Mouse (Mus musculus): ENCODE data around the gene Vmn1r126. TPM values are rescaled to one million over a fixed set of nuclear protein-coding genes. Genes with fewer than 3 reads are reported as not detected.

Gene Vmn1r126
- not detected in 2 replicates for polyA plus RNA-seq (2015; fragmentation: Nextera tagmentation; extraction: Ambion mirVana)

GRCm38 (mm10) chr7:21301367-21301766 lies at the start of gene Vmn1r126:
TSS of gene Vmn1r126 (minus strand) at chr7:21301467.

GRCm38 (mm10) chr7:21349073-21349472 lies 47.8 kb upstream of the Vmn1r126 start, which contains the start of gene Vmn1r128:
TSS of gene Vmn1r128 (plus strand) at chr7:21349373.

GRCm38 (mm10) chr7:21319761-21320160 lies 18.5 kb upstream of the Vmn1r126 start, which contains the start of gene Vmn1r127:
TSS of gene Vmn1r127 (minus strand) at chr7:21319861.

GRCm38 (mm10) chr7:21271879-21272278 lies 29.4 kb downstream of the Vmn1r126 start, which contains the start of gene Vmn1r125:
TSS of gene Vmn1r125 (plus strand) at chr7:21272179.

GRCm38 (mm10) chr7:21260517-21260916 lies 40.8 kb downstream of the Vmn1r126 start, which contains the start of gene Vmn1r124:
TSS of gene Vmn1r124 (minus strand) at chr7:21260617.

Other genes with a start within 250 kb of the Vmn1r126 start
- not detected in 2 replicates for gene Vmn1r120, start 247.7 kb downstream of the Vmn1r126 start, polyA plus RNA-seq (2015; fragmentation: Nextera tagmentation; extraction: Ambion mirVana)
- not detected in 2 replicates for gene Vmn1r121, start 203.0 kb downstream of the Vmn1r126 start, polyA plus RNA-seq (2015; fragmentation: Nextera tagmentation; extraction: Ambion mirVana)
- gene Vmn1r122, start 167.3 kb downstream of the Vmn1r126 start, polyA plus RNA-seq (2015; fragmentation: Nextera tagmentation; extraction: Ambion mirVana) = not detected in 2 replicates
- not detected in 2 replicates for gene Vmn1r123, start 139.3 kb downstream of the Vmn1r126 start, polyA plus RNA-seq (2015; fragmentation: Nextera tagmentation; extraction: Ambion mirVana)
- not detected in 2 replicates for gene Gm5157, start 111.0 kb downstream of the Vmn1r126 start, polyA plus RNA-seq (2015; fragmentation: Nextera tagmentation; extraction: Ambion mirVana)
- gene Vmn1r124, start 40.9 kb downstream of the Vmn1r126 start, polyA plus RNA-seq (2015; fragmentation: Nextera tagmentation; extraction: Ambion mirVana) = not detected in 2 replicates
- gene Vmn1r125, start 29.3 kb downstream of the Vmn1r126 start, polyA plus RNA-seq (2015; fragmentation: Nextera tagmentation; extraction: Ambion mirVana) = not detected in 2 replicates
- not detected in 2 replicates for gene Vmn1r127, start 18.4 kb upstream of the Vmn1r126 start, polyA plus RNA-seq (2015; fragmentation: Nextera tagmentation; extraction: Ambion mirVana)
- not detected in 2 replicates for gene Vmn1r128, start 47.9 kb upstream of the Vmn1r126 start, polyA plus RNA-seq (2015; fragmentation: Nextera tagmentation; extraction: Ambion mirVana)
- not detected in 2 replicates for gene Vmn1r129, start 59.8 kb upstream of the Vmn1r126 start, polyA plus RNA-seq (2015; fragmentation: Nextera tagmentation; extraction: Ambion mirVana)
- gene Gm6882, start 131.3 kb upstream of the Vmn1r126 start, polyA plus RNA-seq (2015; fragmentation: Nextera tagmentation; extraction: Ambion mirVana) = not detected in 2 replicates
- gene Vmn1r130, start 210.3 kb upstream of the Vmn1r126 start, polyA plus RNA-seq (2015; fragmentation: Nextera tagmentation; extraction: Ambion mirVana) = not detected in 2 replicates
- not detected in 2 replicates for gene Vmn1r131, start 244.6 kb upstream of the Vmn1r126 start, polyA plus RNA-seq (2015; fragmentation: Nextera tagmentation; extraction: Ambion mirVana)